Mouse (Mus musculus) left cerebral cortex, postnatal 25 days (tissue): ENCODE results near the gene Urb1. TPM values are rescaled to one million over a fixed set of nuclear protein-coding genes. Genes with fewer than 3 reads are reported as not detected.
"Not testable (repeated sequence)": the region's sequence is repeated elsewhere in the genome, so short reads cannot be mapped to it uniquely, and the experiment has no call there.

ENCODE experiments used
- DNase-seq, 2 experiments: peaks; one replicate each; pipeline ENCODE4 v3.0.0; 2022; ENCODE audit warnings: low spot score in 2 of 2, mixed read lengths in 1 of 2
- intact Hi-C: fragments of 180-260 bp; cut with DNase I; formaldehyde crosslinking; loops from one replicate; pipeline ENCODE4 v1.15.1; 2025
- total RNA-seq, 2 experiments: library from RNA; stranded (reverse); gene quantifications; 2 replicates each; pipeline ENCODE4 v1.2.3; 2021

The Urb1 gene
- total RNA-seq, 2 experiments from 2014 or later = 13.7 to 14.4 TPM

GRCm38 (mm10) chr16:90826457-90826856 is 16.2 kb upstream of the Urb1 start, which contains the start of gene Eva1c:
Eva1c (plus strand) TSS chr16:90826719.
- no peak for DNase-seq
- intact Hi-C loops = no loop called here

- DNase-seq = no peak
- intact Hi-C loops = no loop called here
These were observed 15.8 kb upstream of the Urb1 start for GRCm38 (mm10) chr16:90826041-90826440.

GRCm38 (mm10) chr16:90823986-90824385 is 13.8 kb upstream of the Urb1 start:
- intact Hi-C loops, DNase-seq: not testable (repeated sequence)

- DNase-seq = no peak
- intact Hi-C loops = no loop called here
These were observed 12.8 kb upstream of the Urb1 start for GRCm38 (mm10) chr16:90822981-90823380.

GRCm38 (mm10) chr16:90822284-90822935 is 12.2 kb upstream of the Urb1 start:
- intact Hi-C loops = no loop called here

GRCm38 (mm10) chr16:90821046-90821697 is 11.0 kb upstream of the Urb1 start:
- DNase-seq = no peak
- intact Hi-C loops = no loop called here

More at GRCm38 (mm10) chr16:90822284-90822935, 12.2 kb upstream of the Urb1 start:
- no peak for DNase-seq

GRCm38 (mm10) chr16:90820326-90820725 is 10.1 kb upstream of the Urb1 start:
- intact Hi-C loops = no loop called here
- DNase-seq = no peak

GRCm38 (mm10) chr16:90812086-90812485 is 1.9 kb upstream of the Urb1 start:
- intact Hi-C loops = no loop called here
- no peak for DNase-seq

GRCm38 (mm10) chr16:90810716-90811256 is 573 bp upstream of the Urb1 start:
- no peak for DNase-seq
- intact Hi-C loops = loop anchor here (1.0 kb wide), 1 partner anchor 124 kb away; no protein-coding TSS in a partner anchor

GRCm38 (mm10) chr16:90804466-90804865 is 5.7 kb downstream of the Urb1 start:
- intact Hi-C loops = no loop called here

GRCm38 (mm10) chr16:90801928-90802327 is 8.3 kb downstream of the Urb1 start:
- intact Hi-C loops = no loop called here
- no peak for DNase-seq

More at GRCm38 (mm10) chr16:90804466-90804865, 5.7 kb downstream of the Urb1 start:
- DNase-seq = no peak

- intact Hi-C loops = no loop called here
- DNase-seq = peak; percentile 19 to 64
These were observed 9.0 kb downstream of the Urb1 start for GRCm38 (mm10) chr16:90801251-90801650.

GRCm38 (mm10) chr16:90799840-90800239 is 10.4 kb downstream of the Urb1 start:
- intact Hi-C loops = no loop called here
- DNase-seq = no peak

- intact Hi-C loops = no loop called here
- DNase-seq = no peak
These were observed 11.4 kb downstream of the Urb1 start for GRCm38 (mm10) chr16:90798848-90799247.

GRCm38 (mm10) chr16:90798446-90798845 is 11.8 kb downstream of the Urb1 start:
- DNase-seq = no peak
- intact Hi-C loops = no loop called here

GRCm38 (mm10) chr16:90794708-90795107 is 15.5 kb downstream of the Urb1 start:
- intact Hi-C loops = no loop called here
- no peak for DNase-seq

- no peak for DNase-seq
- intact Hi-C loops = no loop called here
These were observed 17.7 kb downstream of the Urb1 start for GRCm38 (mm10) chr16:90792500-90792899.

- intact Hi-C loops = no loop called here
- DNase-seq = peak; percentile 15 to 76
These were observed 18.1 kb downstream of the Urb1 start for GRCm38 (mm10) chr16:90792066-90792465.

- DNase-seq = no peak
- intact Hi-C loops = no loop called here
These were observed 19.3 kb downstream of the Urb1 start for GRCm38 (mm10) chr16:90790946-90791345.

GRCm38 (mm10) chr16:90788580-90788979 is 21.6 kb downstream of the Urb1 start:
- no peak for DNase-seq
- intact Hi-C loops = no loop called here

- DNase-seq = peak in 1 of 2 experiments; percentile 57
- intact Hi-C loops = no loop called here
These were observed 25.0 kb downstream of the Urb1 start for GRCm38 (mm10) chr16:90785257-90785656.
